Mouse (Mus musculus) cortical plate, adult 2 months (tissue): ENCODE results near the gene Fras1. TPM values are rescaled to one million over a fixed set of nuclear protein-coding genes. Genes with fewer than 3 reads are reported as not detected.
A peak's percentile ranks its signal among the peaks of the same experiment; 100 is the strongest.

ENCODE experiments used
- H3K27ac ChIP-seq: fragments of 200-500 bp; 2 replicates; pipeline ENCODE4 v1.5.1; 2012; ENCODE audit warnings: low read length, control low read depth, inconsistent platforms; ENCODE audit not compliant: insufficient read depth
- H3K4me1 ChIP-seq: fragments of 200-500 bp; 2 replicates; pipeline ENCODE4 v1.6.1; 2011; ENCODE audit warnings: low read length; ENCODE audit not compliant: control insufficient read depth, insufficient read depth
- H3K4me3 ChIP-seq: fragments of 200-500 bp; 2 replicates; pipeline ENCODE4 v1.5.1; 2011; ENCODE audit warnings: mild to moderate bottlenecking, low read length, control low read depth; ENCODE audit not compliant: insufficient read depth
- CTCF ChIP-seq: fragments of 200-500 bp; IDR thresholded peaks from 2 replicates; pipeline ENCODE4 v1.5.1; 2011; ENCODE audit warnings: mild to moderate bottlenecking, control low read depth, low read length; ENCODE audit not compliant: insufficient read depth; ENCODE audit errors: extremely low read depth
- POLR2A ChIP-seq: fragments of 200-500 bp; IDR thresholded peaks from 2 replicates; pipeline ENCODE4 v1.6.1; 2011; ENCODE audit warnings: mild to moderate bottlenecking, low read length, control low read depth; ENCODE audit not compliant: insufficient read depth; ENCODE audit errors: extremely low read depth
- polyA plus RNA-seq: library from polyadenylated mRNA; depleted of rRNA; stranded (reverse); fragments of >200 nt; gene quantifications from 2 replicates; pipeline ENCODE4 v1.2.3, GENCODE M21; 2012

Gene Fras1
- polyA plus RNA-seq, 1 experiment = 6.0 TPM

GRCm38 (mm10) chr5:96373986-96374901 lies 489 bp downstream of the Fras1 start:
- Histone ChIP-seq H3K27ac (no peak overlapping the region), H3K4me1 (0 out of 2 replicates have a peak, but pooled peaks cover 2% of the 10 kb centered on the region), H3K4me3 (peak overlapping the region; percentile 57)
- no peak for TF ChIP-seq CTCF

GRCm38 (mm10) chr5:96375391-96375831 lies 1.7 kb downstream of the Fras1 start:
- H3K4me3 ChIP-seq = peak overlapping the region; percentile 57
- no peak for TF ChIP-seq POLR2A
- no peak for TF ChIP-seq CTCF
- H3K4me1 ChIP-seq = 0 out of 2 replicates have a peak, but pooled peaks cover 2% of the 10 kb centered on the region
- no peak overlapping the region for H3K27ac ChIP-seq

GRCm38 (mm10) chr5:96376216-96376615 lies 2.5 kb downstream of the Fras1 start:
- TF ChIP-seq POLR2A (no peak), CTCF (peak; percentile 19; the same call in 1 of the 2 replicates)
- Histone ChIP-seq H3K27ac (no peak overlapping the region), H3K4me3 (peak overlapping the region; percentile 57; the same call in 1 of the 2 replicates), H3K4me1 (0 out of 2 replicates have a peak, but pooled peaks cover 2% of the 10 kb centered on the region)

- H3K4me1 ChIP-seq = peaks cover 1% of the 10 kb centered on the region
- no peak overlapping the region for H3K27ac ChIP-seq
- no peak overlapping the region for H3K4me3 ChIP-seq
- no peak for TF ChIP-seq CTCF
- TF ChIP-seq POLR2A = no peak
Observed at GRCm38 (mm10) chr5:96386138-96386933, 12.6 kb downstream of the Fras1 start.

- H3K4me1 ChIP-seq = peaks cover 1% of the 10 kb centered on the region
- no peak overlapping the region for H3K4me3 ChIP-seq
- H3K27ac ChIP-seq = peak overlapping the region; percentile 27; the same call in 1 of the 2 replicates
- TF ChIP-seq POLR2A = no peak
- no peak for TF ChIP-seq CTCF
Observed at GRCm38 (mm10) chr5:96388306-96388705, 14.6 kb downstream of the Fras1 start.

GRCm38 (mm10) chr5:96389963-96390623 lies 16.3 kb downstream of the Fras1 start:
- no peak overlapping the region for H3K4me3 ChIP-seq
- TF ChIP-seq CTCF (no peak), POLR2A (no peak)
- H3K4me1 ChIP-seq = peaks cover 1% of the 10 kb centered on the region

GRCm38 (mm10) chr5:96391086-96391485 lies 17.3 kb downstream of the Fras1 start:
- TF ChIP-seq POLR2A (no peak), CTCF (no peak)
- H3K4me3 ChIP-seq = no peak overlapping the region

More at GRCm38 (mm10) chr5:96389963-96390623, 16.3 kb downstream of the Fras1 start:
- H3K27ac ChIP-seq = no peak overlapping the region

GRCm38 (mm10) chr5:96394947-96395346 lies 21.2 kb downstream of the Fras1 start:
- Histone ChIP-seq H3K27ac (no peak overlapping the region), H3K4me1 (peaks cover 1% of the 10 kb centered on the region; the same call in 1 of the 2 replicates), H3K4me3 (no peak overlapping the region)
- TF ChIP-seq POLR2A (no peak), CTCF (no peak)

More at GRCm38 (mm10) chr5:96391086-96391485, 17.3 kb downstream of the Fras1 start:
- H3K27ac ChIP-seq = no peak overlapping the region
- H3K4me1 ChIP-seq = peaks cover 1% of the 10 kb centered on the region
